In genomic region chr13:42866162-42866941, GRCm38 (mm10) we compare ENCODE assay signal across 7 mouse cellular contexts.
DNase-seq lines count a peak whose midpoint lies in the region; ATAC-seq and TF ChIP-seq lines count a peak whose summit lies in the region.

No protein-coding gene starts in this region.

- no peaks in the 10 kb centered on the region for H3K36me3 ChIP-seq in embryonic facial prominence, embryonic 14.5 days (ENCODE audit: control insufficient read depth, insufficient read depth, low read length)
- H3K36me3 ChIP-seq in heart, embryonic 12.5 days = no peaks in the 10 kb centered on the region
- H3K36me3 ChIP-seq in kidney, embryonic 15.5 days = no peaks in the 10 kb centered on the region
- H3K36me3 ChIP-seq in limb, embryonic 15.5 days = no peaks in the 10 kb centered on the region
- H3K36me3 ChIP-seq in midbrain, embryonic 14.5 days (ENCODE audit: control insufficient read depth, insufficient read depth, low read length) = no peaks in the 10 kb centered on the region

- no peak for TF ChIP-seq POLR2A in brain, embryonic 14.5 days (IDR thresholded peaks at IDR 0.05; ENCODE audit: borderline replicate concordance, extremely low read depth, insufficient read depth, insufficient read length, poor library complexity, severe bottlenecking)

- peak overlapping the region; percentile 80 for H3K4me2 ChIP-seq in embryonic facial prominence, embryonic 14.5 days (ENCODE audit: low read depth, low read length)
- H3K4me2 ChIP-seq in heart, embryonic 12.5 days = peak overlapping the region; percentile 98
- peak overlapping the region; percentile 83 for H3K4me2 ChIP-seq in kidney, embryonic 15.5 days
- H3K4me2 ChIP-seq in limb, embryonic 15.5 days = peak overlapping the region; percentile 73
- H3K4me2 ChIP-seq in midbrain, embryonic 14.5 days (ENCODE audit: low read length) = peak overlapping the region; percentile 50

- DNase-seq in brain, embryonic 14.5 days (ENCODE audit: low read depth) = peak; percentile 78
- peak; percentile 82 for DNase-seq in embryonic facial prominence, embryonic 14.5 days (ENCODE audit: low spot score)
- DNase-seq in midbrain, embryonic 14.5 days = peak; percentile 74
- DNase-seq in spleen, postnatal 14 days (ENCODE audit: low spot score in 2 of 2) = peak; percentile 8 to 13

- no peaks in the 10 kb centered on the region for H3K27me3 ChIP-seq in embryonic facial prominence, embryonic 14.5 days (replicated peaks; ENCODE audit: control insufficient read depth, insufficient read depth, low read length)
- H3K27me3 ChIP-seq in heart, embryonic 12.5 days (replicated peaks) = no peaks in the 10 kb centered on the region
- H3K27me3 ChIP-seq in kidney, embryonic 15.5 days = no peaks in the 10 kb centered on the region
- no peaks in the 10 kb centered on the region for H3K27me3 ChIP-seq in limb, embryonic 15.5 days
- no peaks in the 10 kb centered on the region for H3K27me3 ChIP-seq in midbrain, embryonic 14.5 days (ENCODE audit: control insufficient read depth, insufficient read depth, low read length)

- H3K27ac ChIP-seq in embryonic facial prominence, embryonic 14.5 days (replicated peaks; ENCODE audit: low read depth, low read length) = no peak overlapping the region
- H3K27ac ChIP-seq in heart, embryonic 12.5 days (ENCODE audit: poor library complexity, severe bottlenecking) = no peak overlapping the region
- 0 out of 2 replicates have a peak overlapping the region, but pooled peaks have one; percentile 2 for H3K27ac ChIP-seq in kidney, embryonic 15.5 days
- H3K27ac ChIP-seq in limb, embryonic 15.5 days = no peak overlapping the region
- H3K27ac ChIP-seq in midbrain, embryonic 14.5 days (replicated peaks; ENCODE audit: low read depth, low read length) = no peak overlapping the region

- H3K9ac ChIP-seq in embryonic facial prominence, embryonic 14.5 days (ENCODE audit: low read depth, low read length) = peak overlapping the region; percentile 61
- H3K9ac ChIP-seq in heart, embryonic 12.5 days = peak overlapping the region; percentile 78
- peak overlapping the region; percentile 40 for H3K9ac ChIP-seq in kidney, embryonic 15.5 days
- 0 out of 2 replicates have a peak overlapping the region, but pooled peaks have one; percentile 31 for H3K9ac ChIP-seq in limb, embryonic 15.5 days
- H3K9ac ChIP-seq in midbrain, embryonic 14.5 days (replicated peaks; ENCODE audit: low read length) = peak overlapping the region; percentile 26; the same call in 1 of the 2 replicates

- H3K4me1 ChIP-seq in embryonic facial prominence, embryonic 14.5 days (ENCODE audit: control insufficient read depth, insufficient read depth, low read length) = peaks cover 11% of the 10 kb centered on the region; the same call in 1 of the 2 replicates
- peaks cover 7% of the 10 kb centered on the region for H3K4me1 ChIP-seq in heart, embryonic 12.5 days (replicated peaks)
- H3K4me1 ChIP-seq in kidney, embryonic 15.5 days = 0 out of 2 replicates have a peak, but pooled peaks cover 11% of the 10 kb centered on the region
- peaks cover 10% of the 10 kb centered on the region for H3K4me1 ChIP-seq in limb, embryonic 15.5 days
- peaks cover 12% of the 10 kb centered on the region; the same call in 1 of the 2 replicates for H3K4me1 ChIP-seq in midbrain, embryonic 14.5 days (ENCODE audit: control insufficient read depth, insufficient read depth, low read length)

- peak; percentile 87 for ATAC-seq in embryonic facial prominence, embryonic 14.5 days (ENCODE audit: low read depth)
- ATAC-seq in heart, embryonic 12.5 days (ENCODE audit: insufficient number of reproducible peaks, low FRiP score) = peak; percentile 53; the same call in 1 of the 2 replicates
- peak; percentile 70; the same call in 1 of the 2 replicates for ATAC-seq in kidney, embryonic 15.5 days (replicated peaks; ENCODE audit: low FRiP score)
- no peak for ATAC-seq in limb, embryonic 15.5 days (ENCODE audit: insufficient number of reproducible peaks, low FRiP score, low TSS enrichment, low read depth)
- no peak for ATAC-seq in midbrain, embryonic 14.5 days (ENCODE audit: low FRiP score, low TSS enrichment)

- peak overlapping the region; percentile 44 for H3K4me3 ChIP-seq in embryonic facial prominence, embryonic 14.5 days (ENCODE audit: low read depth, low read length)
- peak overlapping the region; percentile 69 for H3K4me3 ChIP-seq in heart, embryonic 12.5 days
- H3K4me3 ChIP-seq in kidney, embryonic 15.5 days (replicated peaks) = peak overlapping the region; percentile 47
- peak overlapping the region; percentile 41 for H3K4me3 ChIP-seq in limb, embryonic 15.5 days
- peak overlapping the region; percentile 24 for H3K4me3 ChIP-seq in midbrain, embryonic 14.5 days (replicated peaks; ENCODE audit: low read depth, low read length)

- no peaks in the 10 kb centered on the region for H3K9me3 ChIP-seq in embryonic facial prominence, embryonic 14.5 days (ENCODE audit: control insufficient read depth, low read length)
- no peaks in the 10 kb centered on the region for H3K9me3 ChIP-seq in heart, embryonic 12.5 days (replicated peaks)
- no peaks in the 10 kb centered on the region for H3K9me3 ChIP-seq in kidney, embryonic 15.5 days (replicated peaks)
- no peaks in the 10 kb centered on the region for H3K9me3 ChIP-seq in limb, embryonic 15.5 days
- H3K9me3 ChIP-seq in midbrain, embryonic 14.5 days (ENCODE audit: control insufficient read depth, low read length) = no peaks in the 10 kb centered on the region

- 7% methylated on average over 21 of the region's 21 CpGs for WGBS in embryonic facial prominence, embryonic 14.5 days
- 3% methylated on average over 21 of the region's 21 CpGs for WGBS in heart, embryonic 12.5 days
- 5% methylated on average over 21 of the region's 21 CpGs for WGBS in kidney, embryonic 15.5 days
- WGBS in limb, embryonic 15.5 days = 6% methylated on average over 21 of the region's 21 CpGs
- 2% methylated on average over 21 of the region's 21 CpGs for WGBS in midbrain, embryonic 14.5 days

- no peak for TF ChIP-seq CTCF in brain, embryonic 14.5 days (IDR thresholded peaks at IDR 0.05; ENCODE audit: borderline replicate concordance, extremely low read depth, insufficient read depth, insufficient read length)

Comparison
In these comparisons a context has a peak if more than half of its experiments do, and no peak if none do; other contexts are left out.
1. DNase-seq: peak in every context shown above with its lines; median percentile 82 in embryonic facial prominence, embryonic 14.5 days; 78 in brain, embryonic 14.5 days; 74 in midbrain, embryonic 14.5 days; 10 in spleen, postnatal 14 days.
2. ATAC-seq: peak in embryonic facial prominence, embryonic 14.5 days (single experiment), heart, embryonic 12.5 days (single experiment) and kidney, embryonic 15.5 days (single experiment); none in limb, embryonic 15.5 days (single experiment) and midbrain, embryonic 14.5 days (single experiment).
3. H3K9ac ChIP-seq: peak in every context shown above with its lines; median percentile 78 in heart, embryonic 12.5 days; 61 in embryonic facial prominence, embryonic 14.5 days; 40 in kidney, embryonic 15.5 days; 31 in limb, embryonic 15.5 days; 26 in midbrain, embryonic 14.5 days.
4. Peak in every context shown above with its lines, with median percentiles within 50 percentile points of each other: H3K4me2 ChIP-seq and H3K4me3 ChIP-seq.